Mouse (Mus musculus) right cerebral cortex, adult 2 months (tissue): ENCODE measurements at regions not wholly inside any gene's neighbourhood (a gene's known extent, or its start where the extent isn't known, plus 50 kb on each side); places are given as distances from the start of the nearest gene placed in this dataset.
A peak's percentile ranks its signal among the peaks of the same experiment; 100 is the strongest.

ENCODE experiments used
- DNase-seq, 2 experiments: peaks; one replicate each; pipeline ENCODE4 v3.0.0; 2021 to 2022; ENCODE audit warnings: low spot score in 2 of 2

- DNase-seq: no peak
These were observed 151.1 kb upstream of the Irf2bp2 start for GRCm38 (mm10) chr8:126744747-126745382.

DNA sequence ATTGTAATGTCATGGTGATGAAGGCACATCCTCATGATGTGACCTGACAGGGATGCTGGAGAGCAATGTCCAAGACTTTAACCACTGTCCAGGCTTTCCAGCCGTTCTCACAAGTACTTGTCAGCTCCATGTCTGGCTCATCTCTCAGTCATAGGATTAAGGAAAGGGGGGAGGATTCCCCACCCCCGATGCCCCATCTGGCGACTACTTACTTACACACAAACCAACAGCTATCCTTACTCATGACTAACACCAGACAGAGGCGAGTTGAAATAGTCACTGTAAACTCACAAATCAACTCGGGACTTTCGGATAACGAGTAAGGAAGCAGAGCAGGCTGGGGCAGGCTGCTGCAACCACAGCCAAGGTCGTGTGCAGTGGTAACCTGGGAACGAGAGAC lies 149.5 kb upstream of the Irf2bp2 start:
- peak; percentile 44 to 54 for DNase-seq

- DNase-seq: no peak
These were observed 148.3 kb upstream of the Irf2bp2 start for GRCm38 (mm10) chr8:126742081-126742480.

DNA sequence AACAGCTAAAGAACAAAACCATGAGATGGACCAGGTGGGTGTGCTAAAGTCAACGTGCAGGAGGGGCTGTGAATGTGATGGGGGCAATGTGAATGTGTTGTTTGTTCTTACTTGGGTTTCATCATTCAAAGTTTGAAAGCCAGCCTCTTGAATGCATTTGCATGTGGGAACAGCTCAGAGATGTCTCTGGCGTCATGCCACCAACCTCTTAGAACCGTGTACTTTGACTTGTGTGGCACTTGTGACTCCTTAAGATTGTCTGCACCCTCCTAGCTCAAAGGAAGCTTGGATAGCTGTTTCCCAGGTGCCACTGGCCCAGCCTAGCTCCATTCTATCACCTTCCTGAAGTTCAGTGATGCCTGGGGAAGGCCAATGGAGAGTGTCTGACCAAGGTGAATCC lies 147.2 kb upstream of the Irf2bp2 start:
- no peak for DNase-seq

- no peak for DNase-seq
These were observed 146.0 kb upstream of the Irf2bp2 start for GRCm38 (mm10) chr8:126739768-126740167.

DNA sequence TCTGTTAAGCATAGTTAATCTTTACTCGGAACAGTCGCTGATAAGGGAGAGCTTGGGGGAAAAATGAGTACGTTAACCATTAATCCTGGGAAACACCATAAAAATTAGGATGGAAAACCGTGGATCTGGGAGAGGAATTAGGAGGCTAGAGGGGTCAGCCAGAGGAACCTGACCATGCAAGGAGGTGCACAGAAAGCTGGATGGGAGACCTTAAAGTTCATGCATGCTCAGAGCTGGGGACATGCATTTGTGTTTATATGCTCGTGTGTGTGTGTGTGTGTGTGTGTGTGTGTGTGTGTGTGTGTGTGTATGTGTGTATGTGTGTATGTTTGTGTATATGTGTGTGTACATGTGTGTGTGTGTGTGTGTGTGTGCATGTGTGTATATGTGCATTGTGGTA lies 143.2 kb upstream of the Irf2bp2 start:
- no peak for DNase-seq

- peak; percentile 19 to 47 for DNase-seq
These were observed 142.7 kb upstream of the Irf2bp2 start for GRCm38 (mm10) chr8:126736441-126736962.

- peak; percentile 55 to 64 for DNase-seq
These were observed 142.0 kb upstream of the Irf2bp2 start for GRCm38 (mm10) chr8:126735488-126736440.

DNA sequence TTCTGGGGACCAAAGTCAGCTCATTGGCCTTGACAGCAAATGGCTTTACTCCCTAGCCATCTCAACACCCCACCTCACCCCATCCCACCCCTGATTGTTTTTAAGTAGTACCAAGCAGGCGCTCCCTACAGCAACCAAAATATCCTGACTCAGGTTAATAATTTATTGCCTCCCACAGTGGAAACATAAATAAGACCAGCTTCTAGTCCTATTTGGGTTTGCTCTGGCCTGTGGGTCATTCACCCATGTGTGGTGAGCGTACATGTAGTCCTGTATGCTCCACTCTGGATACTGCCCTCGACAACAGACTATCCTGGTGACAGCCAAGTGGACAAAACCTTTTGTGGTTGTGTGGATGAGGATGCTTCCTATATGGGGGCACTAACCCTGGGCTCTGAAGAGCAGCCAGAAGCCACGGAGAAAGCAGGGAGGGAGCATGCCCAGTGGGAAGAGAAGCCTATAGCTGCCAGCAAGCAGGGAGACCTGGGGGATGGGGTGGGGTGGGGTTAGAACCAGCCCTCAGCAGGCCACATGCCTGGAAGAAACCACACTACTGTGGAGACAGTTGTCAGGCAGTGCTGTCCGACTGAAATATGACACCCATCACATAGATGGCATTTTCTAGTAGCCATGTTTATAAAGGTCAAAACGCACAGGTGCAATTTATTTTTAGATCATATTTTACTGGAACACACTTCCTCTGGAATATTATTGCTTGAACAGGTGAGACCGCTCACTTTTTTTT lies 141.1 kb upstream of the Irf2bp2 start:
- no peak for DNase-seq

- DNase-seq: no peak
These were observed 140.0 kb upstream of the Irf2bp2 start for GRCm38 (mm10) chr8:126733779-126734178.

- no peak for DNase-seq
These were observed 139.5 kb upstream of the Irf2bp2 start for GRCm38 (mm10) chr8:126733307-126733706.

DNA sequence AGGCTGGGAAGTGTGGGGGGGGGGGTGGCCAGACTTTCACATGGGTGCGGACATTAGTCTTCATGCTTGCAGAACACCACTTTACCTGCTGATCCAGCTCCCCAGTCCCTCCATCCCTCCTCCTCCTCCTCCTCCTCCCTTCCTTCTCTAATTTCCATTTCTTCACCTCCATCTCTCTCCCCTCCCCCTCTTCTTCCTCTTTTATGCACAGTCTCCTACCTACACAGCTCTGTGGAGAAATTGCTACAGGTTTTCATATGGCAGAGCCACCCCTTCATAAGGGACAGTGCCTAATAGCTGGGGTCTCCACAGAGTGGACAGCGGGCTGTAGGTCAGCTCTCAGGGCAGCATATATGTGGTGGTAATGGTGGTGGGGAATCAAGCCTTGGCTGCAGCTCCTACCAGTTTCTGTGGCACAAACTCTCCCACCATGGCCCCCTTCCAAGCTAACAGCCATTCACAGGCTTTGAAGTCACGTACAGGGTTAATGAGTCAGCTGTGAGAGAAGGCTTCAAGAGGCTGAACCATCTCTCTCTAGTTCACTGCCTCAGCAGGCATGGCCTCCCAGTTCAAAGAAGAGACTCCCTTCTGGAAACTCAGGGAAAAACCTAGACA lies 136.3 kb upstream of the Irf2bp2 start:
- no peak for DNase-seq

GRCm38 (mm10) chr8:126728987-126729632 lies 135.3 kb upstream of the Irf2bp2 start:
- DNase-seq: no peak

DNA sequence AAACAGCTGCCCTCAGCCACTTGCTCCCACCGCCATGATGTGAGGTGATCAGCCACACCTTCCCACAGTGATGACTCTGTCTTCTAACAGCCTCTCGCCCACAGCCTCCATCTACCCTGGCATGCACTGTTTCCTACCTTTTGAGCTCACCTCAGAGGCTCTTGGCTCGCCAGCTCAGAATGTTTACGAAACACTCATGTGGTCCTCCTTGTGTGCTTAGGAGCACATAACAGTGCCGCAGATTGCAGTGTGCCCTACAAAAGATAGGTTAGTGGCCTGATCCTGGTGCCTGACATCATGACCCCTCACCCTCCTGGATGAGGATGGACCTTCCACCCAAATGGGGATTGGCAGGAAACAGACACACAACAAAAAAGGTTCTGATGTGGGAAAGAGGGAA lies 134.3 kb upstream of the Irf2bp2 start:
- no peak for DNase-seq

GRCm38 (mm10) chr8:126727068-126727467 lies 133.3 kb upstream of the Irf2bp2 start:
- DNase-seq: no peak

DNA sequence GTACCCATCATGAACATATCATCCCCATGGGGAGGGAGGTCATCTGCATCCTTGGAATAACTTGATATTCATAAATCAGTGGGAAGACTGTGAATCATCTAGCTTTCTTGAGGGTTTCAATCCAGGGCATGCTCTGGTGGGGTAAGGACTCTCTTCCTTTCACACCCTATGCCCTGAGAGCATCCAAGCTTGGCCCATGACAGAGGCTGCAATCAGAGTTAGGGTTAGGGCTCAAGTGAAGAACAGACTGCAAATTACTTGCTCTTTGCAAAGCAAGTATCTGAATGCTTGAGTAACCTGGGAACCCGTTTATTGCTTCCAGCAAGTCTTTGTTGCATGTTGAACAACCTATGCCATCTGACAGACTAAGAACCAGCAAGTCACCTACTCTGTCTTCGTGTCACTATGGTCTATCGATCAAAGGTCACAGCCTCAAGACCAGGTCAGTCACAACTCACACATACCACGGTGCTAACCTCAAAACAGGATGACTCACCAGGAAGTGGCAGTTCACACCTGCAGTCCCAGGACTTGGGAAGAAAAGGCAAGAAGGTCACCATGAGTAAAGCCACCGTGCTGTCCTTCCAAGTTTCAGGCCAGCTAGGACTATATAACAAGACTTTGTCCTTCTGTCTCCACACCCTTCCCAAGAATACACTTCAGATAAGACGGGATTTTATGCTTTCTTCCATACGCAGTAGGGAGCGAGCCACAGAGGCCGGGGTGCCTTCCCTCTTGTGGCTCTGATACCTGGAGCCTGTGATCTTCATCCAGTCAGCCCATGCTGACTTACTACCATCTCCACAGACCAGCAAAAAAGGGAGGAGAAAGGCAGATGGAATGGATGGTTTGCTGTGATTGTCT lies 129.7 kb upstream of the Irf2bp2 start:
- no peak for DNase-seq

- peak; percentile 26 to 53 for DNase-seq
These were observed 127.8 kb upstream of the Irf2bp2 start for GRCm38 (mm10) chr8:126721621-126722020.

GRCm38 (mm10) chr8:126720473-126721145 lies 126.8 kb upstream of the Irf2bp2 start:
- no peak for DNase-seq

DNA sequence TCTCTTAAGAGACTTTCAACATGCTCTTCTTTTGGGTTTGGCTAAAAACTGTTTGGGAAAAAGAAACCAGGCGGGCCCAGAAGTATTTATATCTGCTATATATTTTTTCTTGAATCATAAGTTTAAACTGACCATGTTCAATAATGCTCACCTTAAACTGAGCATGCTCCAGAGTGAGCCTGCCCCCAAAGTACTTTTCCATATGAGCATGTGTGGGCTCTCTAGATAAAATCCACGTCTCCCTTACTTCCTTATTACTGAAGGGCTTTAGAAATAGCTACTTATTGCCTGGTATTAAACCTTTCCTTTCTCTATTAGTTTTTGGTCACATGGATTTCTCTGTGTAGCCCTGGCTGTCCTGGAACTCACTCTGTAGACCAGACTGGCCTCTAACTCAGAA lies 126.0 kb upstream of the Irf2bp2 start:
- no peak for DNase-seq
